Mouse (Mus musculus) heart, adult 8-10 months (tissue): ENCODE data around the gene Smim4. TPM values are rescaled to one million over a fixed set of nuclear protein-coding genes. Genes with fewer than 3 reads are reported as not detected.

Experiments
- DNase-seq: peaks from one replicate; pipeline ENCODE4 v3.0.0; 2022; ENCODE audit warnings: low spot score
- total RNA-seq, 4 experiments: library from RNA; stranded (reverse); gene quantifications; 2 replicates each; pipeline ENCODE4 v1.2.4; 2022

Smim4 gene
- total RNA-seq, 4 experiments from 2014 or later = 63.7 to 95.7 (median 81.8) TPM

GRCm38 (mm10) chr14:31125106-31126075 lies 3.4 kb downstream of the Smim4 start:
- DNase-seq = no peak

- no peak for DNase-seq
Measured at GRCm38 (mm10) chr14:31115522-31115921, 13.2 kb downstream of the Smim4 start.

- DNase-seq = no peak
Measured at GRCm38 (mm10) chr14:31114011-31114410, 14.7 kb downstream of the Smim4 start.

- no peak for DNase-seq
Measured at GRCm38 (mm10) chr14:31112187-31112586, 16.6 kb downstream of the Smim4 start.

GRCm38 (mm10) chr14:31110613-31111012 lies 18.1 kb downstream of the Smim4 start:
- DNase-seq = no peak

- no peak for DNase-seq
Measured at GRCm38 (mm10) chr14:31105156-31105555, 23.6 kb downstream of the Smim4 start.

GRCm38 (mm10) chr14:31089918-31090317 lies 38.8 kb downstream of the Smim4 start:
- no peak for DNase-seq

- no peak for DNase-seq
Measured at GRCm38 (mm10) chr14:31088515-31088914, 40.2 kb downstream of the Smim4 start.

GRCm38 (mm10) chr14:31087433-31087832 lies 41.3 kb downstream of the Smim4 start:
- DNase-seq = no peak

GRCm38 (mm10) chr14:31081147-31081546 lies 47.6 kb downstream of the Smim4 start:
- DNase-seq = no peak

GRCm38 (mm10) chr14:31079313-31080028 lies 49.3 kb downstream of the Smim4 start:
- DNase-seq = no peak

GRCm38 (mm10) chr14:31078597-31079208 lies 50.1 kb downstream of the Smim4 start:
- DNase-seq = no peak

- no peak for DNase-seq
Measured at GRCm38 (mm10) chr14:31069086-31069733, 59.5 kb downstream of the Smim4 start.

- DNase-seq = no peak
Measured at GRCm38 (mm10) chr14:31062277-31062676, 66.5 kb downstream of the Smim4 start.

- DNase-seq = no peak
Measured at GRCm38 (mm10) chr14:31045817-31046216, 82.9 kb downstream of the Smim4 start.

GRCm38 (mm10) chr14:31045296-31045695 lies 83.5 kb downstream of the Smim4 start:
- DNase-seq = no peak

Other genes starting within 250 kb of the Smim4 start
- 10 to 100 TPM; 10.3 to 13.7 (median 12.1) TPM for gene Mustn1, start 249.8 kb downstream of the Smim4 start, total RNA-seq
- gene Itih4, start 242.5 kb downstream of the Smim4 start, total RNA-seq = 1 to 10 TPM; 3.1 to 5.7 (median 4.7) TPM
- gene Itih3, start 205.2 kb downstream of the Smim4 start, total RNA-seq = 1 to 10 TPM in 1 of 4 experiments, under 1 TPM in 3; 0.32 to 1.2 (median 0.73) TPM
- not detected for gene Itih1, start 185.7 kb downstream of the Smim4 start, total RNA-seq
- gene Nek4, start 177.6 kb downstream of the Smim4 start, total RNA-seq = 1 to 10 TPM; 4.7 to 6.3 (median 5.3) TPM
- gene Glt8d1, start 127.6 kb downstream of the Smim4 start, total RNA-seq = 10 to 100 TPM; 24.1 to 27.0 (median 25.3) TPM
- gene Spcs1, start 127.3 kb downstream of the Smim4 start, total RNA-seq = 100 to 1,000 TPM; 124 to 131 (median 126) TPM
- 10 to 100 TPM; 45.9 to 52.7 (median 50.3) TPM for gene Pbrm1, start 109.8 kb downstream of the Smim4 start, total RNA-seq
- 10 to 100 TPM; 20.6 to 25.6 (median 25.0) TPM for gene Gnl3, start 109.8 kb downstream of the Smim4 start, total RNA-seq
- gene Nt5dc2, start 2.1 kb upstream of the Smim4 start, total RNA-seq = 10 to 100 TPM; 20.2 to 21.7 (median 21.0) TPM
- 10 to 100 TPM; 50.1 to 64.3 (median 57.1) TPM for gene Stab1, start 39.7 kb upstream of the Smim4 start, total RNA-seq
- gene Tnnc1, start 79.4 kb upstream of the Smim4 start, total RNA-seq = 1,000 to 10,000 TPM; 5,856 to 6,611 (median 6,322) TPM
- gene Nisch, start 88.0 kb upstream of the Smim4 start, total RNA-seq = 100 to 1,000 TPM; 129 to 142 (median 131) TPM
- gene Sema3g, start 88.9 kb upstream of the Smim4 start, total RNA-seq = 10 to 100 TPM; 12.3 to 14.2 (median 13.2) TPM
- gene Phf7, start 122.4 kb upstream of the Smim4 start, total RNA-seq = 1 to 10 TPM; 3.2 to 5.2 (median 4.2) TPM
- 10 to 100 TPM; 42.1 to 46.9 (median 43.1) TPM for gene Bap1, start 122.5 kb upstream of the Smim4 start, total RNA-seq
- under 1 TPM in 2 of 4 experiments, not detected in 2; 0.03 to 0.06 TPM for gene Dnah1, start 194.9 kb upstream of the Smim4 start, total RNA-seq
- gene Capn7, start 207.7 kb upstream of the Smim4 start, total RNA-seq = 10 to 100 TPM; 31.5 to 35.4 (median 32.6) TPM